ENCODE assay signal across 15 mouse cellular contexts in the genomic region with DNA sequence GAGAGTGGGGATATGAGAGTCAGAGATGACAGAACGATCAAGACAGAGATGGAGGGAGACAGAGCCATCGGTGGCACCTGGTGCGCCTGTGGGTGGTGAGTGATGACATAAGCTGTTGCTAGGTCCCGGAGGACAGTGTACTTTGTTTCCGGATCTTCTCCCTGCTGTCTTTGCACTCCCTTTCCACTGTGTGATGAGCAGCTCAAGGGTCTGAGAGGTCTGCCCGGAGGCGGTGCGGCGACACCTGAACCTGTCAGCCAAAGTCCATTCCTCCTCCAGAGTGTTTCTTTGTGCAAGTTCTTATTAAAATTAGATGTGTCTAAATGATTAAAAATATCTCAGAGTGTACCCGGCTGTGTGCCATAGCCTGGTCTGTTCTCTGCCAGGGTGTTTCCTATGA. TPM values are rescaled to one million over a fixed set of nuclear protein-coding genes. Genes with fewer than 3 reads are reported as not detected.
"Had no signal": no experiment of that assay in that cellular context is flagged by ENCODE, and none has a peak within 500 bp of the region (broad histone marks: within the 10 kb centered on the region; RNA-seq: fewer than 3 reads in every experiment).

No protein-coding gene starts in this region.

- DNase-seq: left cerebral cortex, postnatal 4 days; lung, adult 18-20 months; right cerebral cortex, postnatal 14 days; thymus, adult 2 months; thymus, postnatal 25 days had no signal

- H3K27me3 ChIP-seq: intestine, embryonic 15.5 days; kidney, embryonic 15.5 days; limb, embryonic 13.5 days; midbrain, embryonic 12.5 days; neural tube, embryonic 13.5 days; stomach, embryonic 15.5 days had no signal

- H3K27ac ChIP-seq: intestine, embryonic 15.5 days; kidney, embryonic 15.5 days; limb, embryonic 13.5 days; liver, embryonic 14.5 days; midbrain, embryonic 12.5 days; neural tube, embryonic 13.5 days; stomach, embryonic 15.5 days had no signal

- H3K4me1 ChIP-seq: kidney, embryonic 15.5 days; limb, embryonic 13.5 days; midbrain, embryonic 12.5 days; neural tube, embryonic 13.5 days; stomach, embryonic 15.5 days had no signal

- H3K4me3 ChIP-seq: intestine, embryonic 15.5 days; kidney, embryonic 15.5 days; limb, embryonic 13.5 days; midbrain, embryonic 12.5 days; neural tube, embryonic 13.5 days; stomach, embryonic 15.5 days had no signal

RNA-seq across cellular contexts. Expression of gene Gm26920, which starts 46.6 kb away (rescaled TPM):
- polyA plus RNA-seq: liver, adult 2 months; spleen, adult 2 months; testis, adult 2 months; thymus, adult 2 months had no signal
